Mouse (Mus musculus) lung, postnatal 0 days (tissue): ENCODE data around the gene Gnai3. TPM values are rescaled to one million over a fixed set of nuclear protein-coding genes. Genes with fewer than 3 reads are reported as not detected.

Source experiments
- ATAC-seq: fragments of 200-750 bp; cut with Nextera tagmentation; 2 replicates; pipeline ENCODE4 v1.8.0; 2017; ENCODE audit warnings: moderate library complexity
- DNase-seq: peaks from one replicate; pipeline ENCODE4 v3.0.0-alpha.2; 2016; ENCODE audit warnings: low spot score
- H3K27ac ChIP-seq: fragments of 300-500 bp; sonication (generic); 2 replicates; pipeline ENCODE4 v1.5.1; 2014; ENCODE audit warnings: antibody characterized with exemption, mild to moderate bottlenecking, low read length, mixed read lengths
- H3K27me3 ChIP-seq: fragments of 300-500 bp; sonication (generic); replicated peaks from 2 replicates; pipeline ENCODE4 v1.6.1; 2014; ENCODE audit warnings: low read length, mixed read lengths; ENCODE audit not compliant: insufficient read depth
- H3K36me3 ChIP-seq: fragments of 300-500 bp; sonication (generic); 2 replicates; pipeline ENCODE4 v1.6.1; 2014; ENCODE audit warnings: low read length, mixed read lengths; ENCODE audit not compliant: insufficient read depth
- H3K4me1 ChIP-seq: fragments of 300-500 bp; sonication (generic); 2 replicates; pipeline ENCODE4 v1.6.1; 2014; ENCODE audit warnings: antibody characterized with exemption, low read depth, low read length, mixed read lengths; ENCODE audit not compliant: insufficient read depth
- H3K4me2 ChIP-seq: fragments of 300-500 bp; sonication (generic); replicated peaks from 2 replicates; pipeline ENCODE4 v1.6.1; 2014; ENCODE audit warnings: low read depth, mild to moderate bottlenecking, low read length, moderate library complexity, mixed read lengths
- H3K4me3 ChIP-seq: fragments of 300-500 bp; sonication (generic); 2 replicates; pipeline ENCODE4 v1.5.1; 2014; ENCODE audit warnings: low read depth, low read length
- H3K9ac ChIP-seq: fragments of 300-500 bp; sonication (generic); replicated peaks from 2 replicates; pipeline ENCODE4 v1.6.1; 2014; ENCODE audit warnings: low read depth, mild to moderate bottlenecking
- H3K9me3 ChIP-seq: fragments of 300-500 bp; sonication (generic); 2 replicates; pipeline ENCODE4 v1.6.1; 2016; ENCODE audit warnings: low read length, mixed read lengths
- CTCF ChIP-seq: IDR thresholded peaks from 2 replicates; pipeline ENCODE4 v1.5.1; 2016; ENCODE audit warnings: antibody characterized with exemption, mild to moderate bottlenecking
- EP300 ChIP-seq: IDR thresholded peaks from 2 replicates; pipeline ENCODE4 v1.6.1; 2016; ENCODE audit warnings: antibody characterized with exemption, mild to moderate bottlenecking, control low read depth
- WGBS: fragments of 180-500 bp; shearing (Covaris S2); extraction: QIAGEN DNeasy Blood & Tissue Kit; methylation state at CpG from one replicate; pipeline ENCODE4 v1.1.7; 2014; 5-methylcytosine and 5-hydroxymethylcytosine counted together
- polyA plus RNA-seq: library from polyadenylated mRNA; unstranded; fragments of >200 nt; fragmentation: Nextera tagmentation; extraction: Ambion mirVana; gene quantifications from 2 replicates; pipeline ENCODE4 v1.2.1, GENCODE M21; 2015

Gene Gnai3
- polyA plus RNA-seq, 1 experiment from 2014 or later, result 87.4 TPM

- no peaks in the 10 kb centered on the region for H3K36me3 ChIP-seq
- WGBS, result 63% methylated on average over 11 of the region's 11 CpGs
- peak; percentile 78 for TF ChIP-seq EP300
- peak; percentile 97 for TF ChIP-seq CTCF
- ATAC-seq, result peak; percentile 61
- no peak overlapping the region for H3K4me3 ChIP-seq
- peaks cover 3% of the 10 kb centered on the region; the same call in 1 of the 2 replicates for H3K4me1 ChIP-seq
- H3K4me2 ChIP-seq, result no peak overlapping the region
- no peaks in the 10 kb centered on the region for H3K9me3 ChIP-seq
- H3K27ac ChIP-seq, result peak overlapping the region; percentile 54
- no peak overlapping the region for H3K9ac ChIP-seq
- peak; percentile 93 for DNase-seq
- H3K27me3 ChIP-seq, result no peaks in the 10 kb centered on the region
Measured at GRCm38 (mm10) chr3:108147386-108148235, 1.7 kb upstream of the Gnai3 start.

- H3K27me3 ChIP-seq, result no peaks in the 10 kb centered on the region
- peak overlapping the region; percentile 75 for H3K4me2 ChIP-seq
- H3K4me1 ChIP-seq, result peaks cover 3% of the 10 kb centered on the region; the same call in 1 of the 2 replicates
- DNase-seq (no peak), ATAC-seq (no peak)
- H3K27ac ChIP-seq, result 0 out of 2 replicates have a peak overlapping the region, but pooled peaks have one; percentile 94
- H3K9me3 ChIP-seq, result no peaks in the 10 kb centered on the region
- TF ChIP-seq EP300, result no peak
- TF ChIP-seq CTCF, result no peak
- WGBS, result 49% methylated on average over 5 of the region's 5 CpGs
- no peak overlapping the region for H3K9ac ChIP-seq
- H3K36me3 ChIP-seq, result no peaks in the 10 kb centered on the region
- H3K4me3 ChIP-seq, result peak overlapping the region; percentile 92; the same call in 1 of the 2 replicates
Measured at GRCm38 (mm10) chr3:108146671-108147070, 725 bp upstream of the Gnai3 start.

GRCm38 (mm10) chr3:108140786-108141185 is 5.2 kb downstream of the Gnai3 start:
- ATAC-seq, result no peak
- no peak for DNase-seq

GRCm38 (mm10) chr3:108139113-108139512 is 6.8 kb downstream of the Gnai3 start:
- Histone ChIP-seq H3K9ac (no peak overlapping the region), H3K4me3 (no peak overlapping the region), H3K4me2 (no peak overlapping the region), H3K36me3 (no peaks in the 10 kb centered on the region), H3K27me3 (no peaks in the 10 kb centered on the region), H3K4me1 (no peaks in the 10 kb centered on the region; the same call in 1 of the 2 replicates), H3K27ac (no peak overlapping the region), H3K9me3 (no peaks in the 10 kb centered on the region)
- WGBS, result 74% methylated on average over 1 of the region's 1 CpGs
- no peak for ATAC-seq
- no peak for DNase-seq
- TF ChIP-seq CTCF (no peak), EP300 (no peak)

More at GRCm38 (mm10) chr3:108140786-108141185, 5.2 kb downstream of the Gnai3 start:
- H3K27me3 ChIP-seq, result no peaks in the 10 kb centered on the region
- H3K9ac ChIP-seq, result no peak overlapping the region
- WGBS, result 78% methylated on average over 4 of the region's 4 CpGs
- H3K4me3 ChIP-seq, result no peak overlapping the region
- no peak overlapping the region for H3K27ac ChIP-seq
- no peak overlapping the region for H3K4me2 ChIP-seq
- H3K4me1 ChIP-seq, result peaks cover 3% of the 10 kb centered on the region; the same call in 1 of the 2 replicates
- TF ChIP-seq CTCF (no peak), EP300 (no peak)
- no peaks in the 10 kb centered on the region for H3K9me3 ChIP-seq
- H3K36me3 ChIP-seq, result no peaks in the 10 kb centered on the region

- ATAC-seq (no peak), DNase-seq (no peak)
- WGBS, result 77% methylated on average over 11 of the region's 11 CpGs
Measured at GRCm38 (mm10) chr3:108134701-108135100, 11.2 kb downstream of the Gnai3 start.

GRCm38 (mm10) chr3:108132484-108132883 is 13.5 kb downstream of the Gnai3 start:
- 41% methylated on average over 1 of the region's 1 CpGs for whole genome bisulfite sequencing
- DNase-seq (peak; percentile 50), ATAC-seq (peak; percentile 79)
- Histone ChIP-seq H3K4me1 (peaks cover 9% of the 10 kb centered on the region; the same call in 1 of the 2 replicates), H3K4me3 (no peak overlapping the region), H3K9me3 (no peaks in the 10 kb centered on the region), H3K27ac (peak overlapping the region; percentile 47; the same call in 1 of the 2 replicates), H3K36me3 (no peaks in the 10 kb centered on the region), H3K27me3 (no peaks in the 10 kb centered on the region), H3K9ac (no peak overlapping the region), H3K4me2 (no peak overlapping the region)
- no peak for TF ChIP-seq EP300
- no peak for TF ChIP-seq CTCF

More at GRCm38 (mm10) chr3:108134701-108135100, 11.2 kb downstream of the Gnai3 start:
- H3K9ac ChIP-seq, result no peak overlapping the region
- H3K36me3 ChIP-seq, result no peaks in the 10 kb centered on the region
- no peak overlapping the region for H3K27ac ChIP-seq
- no peaks in the 10 kb centered on the region for H3K9me3 ChIP-seq
- H3K4me1 ChIP-seq, result peaks cover 9% of the 10 kb centered on the region; the same call in 1 of the 2 replicates
- H3K4me3 ChIP-seq, result no peak overlapping the region
- TF ChIP-seq CTCF (no peak), EP300 (no peak)
- H3K27me3 ChIP-seq, result no peaks in the 10 kb centered on the region
- no peak overlapping the region for H3K4me2 ChIP-seq
